Mouse (Mus musculus) midbrain, postnatal 0 days (tissue): ENCODE data around the gene Olfr547. TPM values are rescaled to one million over a fixed set of nuclear protein-coding genes. Genes with fewer than 3 reads are reported as not detected.
"Not testable (repeated sequence)": the region's sequence is repeated elsewhere in the genome, so short reads cannot be mapped to it uniquely, and the experiment has no call there.

Source experiments
- ATAC-seq: fragments of 200-750 bp; cut with Nextera tagmentation; 2 replicates; pipeline ENCODE4 v1.8.0; 2017; ENCODE audit warnings: moderate number of reproducible peaks, mild to moderate bottlenecking, moderate TSS enrichment, moderate library complexity; ENCODE audit not compliant: low FRiP score
- DNase-seq: peaks from one replicate; pipeline ENCODE4 v3.0.0-alpha.2; 2015; ENCODE audit warnings: low spot score
- H3K27ac ChIP-seq: fragments of 300-500 bp; sonication (generic); 2 replicates; pipeline ENCODE4 v1.5.1; 2014; ENCODE audit warnings: low read depth, mild to moderate bottlenecking, low read length, mixed read lengths
- H3K27me3 ChIP-seq: fragments of 300-500 bp; sonication (generic); 2 replicates; pipeline ENCODE4 v1.6.1; 2014; ENCODE audit warnings: low read length, control low read depth, mixed read lengths; ENCODE audit not compliant: insufficient read depth
- H3K36me3 ChIP-seq: fragments of 300-500 bp; sonication (generic); 2 replicates; pipeline ENCODE4 v1.6.1; 2014; ENCODE audit warnings: low read length, control low read depth, mixed read lengths; ENCODE audit not compliant: insufficient read depth
- H3K4me1 ChIP-seq: fragments of 300-500 bp; sonication (generic); 2 replicates; pipeline ENCODE4 v1.6.1; 2014; ENCODE audit warnings: mild to moderate bottlenecking, control low read depth, antibody characterized with exemption, low read length, mixed read lengths; ENCODE audit not compliant: insufficient read depth
- H3K4me2 ChIP-seq: fragments of 300-500 bp; sonication (generic); 2 replicates; pipeline ENCODE4 v1.6.1; 2014; ENCODE audit warnings: low read depth, mild to moderate bottlenecking, low read length, mixed read lengths; ENCODE audit not compliant: poor library complexity, severe bottlenecking
- H3K4me3 ChIP-seq: fragments of 300-500 bp; sonication (generic); 2 replicates; pipeline ENCODE4 v1.5.1; 2014; ENCODE audit warnings: low read depth, mild to moderate bottlenecking, low read length, moderate library complexity
- H3K9ac ChIP-seq: fragments of 300-500 bp; sonication (generic); replicated peaks from 2 replicates; pipeline ENCODE4 v1.6.1; 2014; ENCODE audit warnings: mild to moderate bottlenecking, low read length, moderate library complexity, mixed read lengths; ENCODE audit not compliant: poor library complexity, severe bottlenecking
- H3K9me3 ChIP-seq: fragments of 300-500 bp; sonication (generic); 2 replicates; pipeline ENCODE4 v1.6.1; 2016; ENCODE audit warnings: low read length, control low read depth
- CTCF ChIP-seq: IDR thresholded peaks from 2 replicates; pipeline ENCODE4 v1.5.1; 2016; ENCODE audit warnings: antibody characterized with exemption, mild to moderate bottlenecking
- WGBS: fragments of 180-500 bp; shearing (Covaris S2); extraction: QIAGEN DNeasy Blood & Tissue Kit; methylation state at CpG from one replicate; pipeline ENCODE4 v1.1.7; 2014; 5-methylcytosine and 5-hydroxymethylcytosine counted together
- polyA plus RNA-seq: library from polyadenylated mRNA; unstranded; fragments of >200 nt; fragmentation: Nextera tagmentation; extraction: Ambion mirVana; gene quantifications from 2 replicates; pipeline ENCODE4 v1.2.1, GENCODE M21; 2015
- total RNA-seq: library from RNA; depleted of rRNA; stranded (reverse); fragments of >200 nt; gene quantifications from 2 replicates; pipeline ENCODE4 v1.2.3, GENCODE M21; 2014; rRNA removed

Olfr547 gene
- total RNA-seq (not detected in 2 replicates), polyA plus RNA-seq (not detected in 2 replicates)

DNA sequence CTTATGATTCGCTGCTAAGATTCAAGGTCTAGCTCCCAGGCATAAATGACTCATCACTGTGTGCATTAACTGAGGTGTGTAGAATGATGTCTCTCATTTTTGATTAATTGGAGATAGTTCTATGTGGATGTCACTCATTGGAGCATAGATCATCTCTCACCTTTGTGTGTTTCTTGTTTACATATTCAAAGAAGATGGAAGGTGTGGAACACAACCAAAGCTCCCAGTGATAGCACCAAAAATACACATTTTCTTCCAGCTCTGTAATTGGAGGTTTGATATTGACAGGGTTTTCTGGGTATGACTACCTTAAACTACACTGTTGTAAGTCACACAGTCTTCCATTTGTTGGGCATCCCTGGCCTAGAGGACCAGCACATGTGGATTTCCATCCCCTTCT is at the start of gene Olfr547:
TSS of gene Olfr547 (plus strand) at position 301 of the 400 bp plus-strand sequence.
- WGBS = 84% methylated on average over 1 of the region's 1 CpGs
- no peak for TF ChIP-seq CTCF

GRCm38 (mm10) chr7:102484766-102485165 is 49.8 kb upstream of the Olfr547 start:
- not testable (repeated sequence) for H3K27ac ChIP-seq, H3K9me3 ChIP-seq, H3K36me3 ChIP-seq, H3K27me3 ChIP-seq, H3K4me3 ChIP-seq, ATAC-seq, H3K4me2 ChIP-seq, DNase-seq, H3K4me1 ChIP-seq, H3K9ac ChIP-seq
- WGBS = 85% methylated on average over 7 of the region's 8 CpGs

More for the DNA sequence above, at the start of gene Olfr547:
- H3K9me3 ChIP-seq = no peaks in the 10 kb centered on the region
- H3K27me3 ChIP-seq = no peaks in the 10 kb centered on the region
- no peaks in the 10 kb centered on the region for H3K36me3 ChIP-seq
- DNase-seq = no peak
- no peak within 1 kb of the TSS for H3K4me2 ChIP-seq
- H3K4me3 ChIP-seq = no peak within 1 kb of the TSS
- H3K9ac ChIP-seq = no peak within 1 kb of the TSS
- no peak for ATAC-seq
- H3K4me1 ChIP-seq = no peaks in the 10 kb centered on the region
- no peak within 1 kb of the TSS for H3K27ac ChIP-seq

DNA sequence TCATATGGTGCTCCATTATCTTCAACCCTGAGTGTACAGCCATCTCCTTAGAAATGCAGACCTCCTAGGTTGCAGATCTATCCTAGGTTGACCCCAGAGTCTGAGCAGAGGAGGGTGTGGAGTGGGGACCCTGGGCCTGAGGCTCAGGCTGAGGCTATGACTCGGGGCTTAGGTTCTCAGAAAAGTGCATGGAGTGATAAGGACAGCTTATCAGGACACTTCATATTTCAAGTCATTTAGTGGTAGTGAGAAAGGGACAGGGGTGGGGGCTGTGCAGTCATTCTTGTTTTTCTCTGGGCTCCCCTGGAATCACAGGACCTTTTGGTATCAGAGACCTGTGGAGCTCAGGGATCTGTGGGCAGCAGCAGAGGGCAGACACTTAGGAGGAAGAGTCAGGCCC is 48.4 kb upstream of the Olfr547 start:
- Histone ChIP-seq H3K4me3 (no peak overlapping the region), H3K27me3 (no peaks in the 10 kb centered on the region), H3K36me3 (no peaks in the 10 kb centered on the region), H3K9ac (no peak overlapping the region), H3K4me2 (no peak overlapping the region), H3K27ac (no peak overlapping the region), H3K4me1 (no peaks in the 10 kb centered on the region), H3K9me3 (no peaks in the 10 kb centered on the region)
- no peak for DNase-seq
- 92% methylated on average over 1 of the region's 1 CpGs for WGBS
- TF ChIP-seq CTCF = no peak
- no peak for ATAC-seq

- Histone ChIP-seq H3K27ac (no peak within 1 kb of the TSS), H3K4me3 (no peak within 1 kb of the TSS), H3K4me1 (no peaks in the 10 kb centered on the region), H3K9ac (no peak within 1 kb of the TSS), H3K27me3 (no peaks in the 10 kb centered on the region), H3K9me3 (no peaks in the 10 kb centered on the region), H3K4me2 (no peak within 1 kb of the TSS), H3K36me3 (no peaks in the 10 kb centered on the region)
- DNase-seq = no peak
- no peak for TF ChIP-seq CTCF
- no peak for ATAC-seq
- 31% methylated on average over 1 of the region's 1 CpGs for WGBS
These were observed 46.4 kb upstream of the Olfr547 start, which contains the start of gene Olfr544 for GRCm38 (mm10) chr7:102488161-102488560. Olfr544 (minus strand) TSS chr7:102488313.

DNA sequence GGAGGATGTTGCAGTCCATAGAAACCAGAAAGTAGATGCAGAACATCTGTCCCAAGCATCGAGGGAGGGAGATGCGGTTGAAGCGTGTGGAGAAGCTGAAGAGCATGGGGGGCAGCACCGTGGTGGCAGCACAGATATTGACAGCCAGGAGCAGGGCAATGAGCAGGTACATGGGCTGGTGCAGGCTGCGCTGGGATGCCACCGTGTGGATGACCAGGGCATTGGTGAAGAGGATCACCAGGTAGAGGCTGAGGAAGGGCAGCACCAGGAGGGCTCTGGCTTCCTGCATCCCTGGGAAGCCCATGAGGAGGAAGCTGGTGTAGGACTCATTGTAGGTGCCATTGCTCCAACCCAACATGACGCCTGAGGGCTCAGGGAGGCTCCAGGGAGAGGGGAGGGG is 40.1 kb upstream of the Olfr547 start:
- 70% methylated on average over 5 of the region's 7 CpGs for WGBS

GRCm38 (mm10) chr7:102499473-102499872 is 35.1 kb upstream of the Olfr547 start, which contains the start of gene Olfr545:
Olfr545 (minus strand) TSS chr7:102499573.
- Histone ChIP-seq H3K27ac (no peak within 1 kb of the TSS), H3K36me3 (no peaks in the 10 kb centered on the region), H3K4me1 (no peaks in the 10 kb centered on the region), H3K27me3 (no peaks in the 10 kb centered on the region), H3K9ac (no peak within 1 kb of the TSS), H3K9me3 (no peaks in the 10 kb centered on the region), H3K4me2 (no peak within 1 kb of the TSS), H3K4me3 (no peak within 1 kb of the TSS)
- TF ChIP-seq CTCF = no peak
- ATAC-seq = no peak
- 67% methylated on average over 3 of the region's 3 CpGs for WGBS
- no peak for DNase-seq

More for the DNA sequence above, 40.1 kb upstream of the Olfr547 start:
- not testable (repeated sequence) for H3K9me3 ChIP-seq, H3K4me1 ChIP-seq, H3K9ac ChIP-seq, H3K4me2 ChIP-seq, H3K4me3 ChIP-seq, ATAC-seq, H3K27ac ChIP-seq, DNase-seq, H3K36me3 ChIP-seq, H3K27me3 ChIP-seq
